Mouse (Mus musculus): Measurements from ENCODE around the gene Pacsin2.

DNA sequence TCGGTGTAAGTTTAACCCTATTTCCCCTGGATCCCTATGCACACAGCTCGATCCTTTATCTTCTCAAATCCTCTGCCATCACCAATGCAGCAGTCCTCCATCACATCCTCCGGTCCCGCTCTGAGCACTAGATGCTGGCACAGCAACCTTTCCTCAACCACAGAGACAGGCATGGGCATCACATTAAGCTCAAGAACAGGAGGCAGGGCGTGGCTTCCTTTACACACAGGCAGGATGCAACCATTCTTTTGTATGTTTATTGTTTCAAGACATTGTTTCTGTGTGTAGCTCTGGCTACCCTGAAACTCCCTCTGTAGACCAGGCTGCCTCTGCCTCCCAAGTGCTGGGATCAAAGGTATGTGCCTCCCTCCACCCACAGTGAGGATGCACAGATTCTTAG lies 8.8 kb downstream of the Pacsin2 start:
- no peak for TF ChIP-seq CTCF (IDR thresholded peaks at IDR 0.05; ENCODE audit: borderline replicate concordance, insufficient read depth, low read depth, low read length)
- TF ChIP-seq POLR2A (IDR thresholded peaks at IDR 0.05; ENCODE audit: borderline replicate concordance, insufficient read depth, low read length): no peak

Measured in cerebellum, adult 2 months (tissue).